Mouse (Mus musculus): ENCODE data around the gene Vsig10.
"Not testable (repeated sequence)": the region's sequence is repeated elsewhere in the genome, so short reads cannot be mapped to it uniquely, and the experiment has no call there.

Vsig10 gene

DNA sequence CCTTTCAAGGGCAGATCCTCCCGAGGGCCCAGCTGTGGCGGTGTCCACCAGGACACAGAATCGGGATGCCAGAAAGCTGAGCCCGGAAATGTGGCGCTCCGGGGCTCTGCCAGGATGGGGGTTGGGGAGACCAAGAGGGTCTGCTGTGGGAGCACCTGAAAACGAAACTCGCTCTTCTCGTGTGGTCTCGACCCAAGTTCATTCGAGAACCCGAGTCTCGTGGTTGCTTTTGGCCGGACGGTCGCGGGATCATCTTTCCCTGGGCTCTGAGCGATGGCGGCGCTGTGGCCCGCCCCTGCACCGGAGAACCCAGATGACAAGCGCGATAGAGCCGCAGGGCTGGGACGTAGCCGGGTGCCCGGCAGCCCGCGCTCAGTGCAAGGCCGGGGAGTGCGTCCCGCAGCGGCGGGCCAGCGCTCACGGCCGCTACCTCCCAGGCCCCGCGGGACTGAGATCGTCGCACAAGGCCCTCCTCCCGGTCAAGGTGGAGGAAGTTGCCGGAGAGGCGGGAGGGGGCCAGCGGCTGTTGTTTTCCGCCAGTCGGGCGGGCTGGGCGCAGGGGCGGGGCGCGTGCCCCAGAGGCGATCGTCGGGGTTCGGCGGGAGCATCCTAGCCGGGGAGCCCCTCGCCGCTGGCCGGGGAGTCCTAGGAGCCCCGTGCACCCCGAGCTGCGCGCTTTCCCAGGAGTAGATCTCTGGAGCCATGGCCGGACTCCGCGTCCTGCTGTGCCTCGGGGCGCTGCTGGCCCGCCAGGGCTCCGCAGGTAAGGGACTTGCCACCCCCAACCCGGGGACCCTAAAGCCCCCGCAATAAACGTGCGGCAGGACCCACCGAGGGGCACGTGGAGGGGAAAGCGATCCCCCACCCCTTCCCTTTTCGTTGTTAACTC, at the start of gene Vsig10:
Gene Vsig10 (plus strand): TSS at position 343 of the 889 bp plus-strand sequence.
- peak; percentile 74 to 75 for DNase-seq (ENCODE audit: low spot score in 2 of 2)

DNA sequence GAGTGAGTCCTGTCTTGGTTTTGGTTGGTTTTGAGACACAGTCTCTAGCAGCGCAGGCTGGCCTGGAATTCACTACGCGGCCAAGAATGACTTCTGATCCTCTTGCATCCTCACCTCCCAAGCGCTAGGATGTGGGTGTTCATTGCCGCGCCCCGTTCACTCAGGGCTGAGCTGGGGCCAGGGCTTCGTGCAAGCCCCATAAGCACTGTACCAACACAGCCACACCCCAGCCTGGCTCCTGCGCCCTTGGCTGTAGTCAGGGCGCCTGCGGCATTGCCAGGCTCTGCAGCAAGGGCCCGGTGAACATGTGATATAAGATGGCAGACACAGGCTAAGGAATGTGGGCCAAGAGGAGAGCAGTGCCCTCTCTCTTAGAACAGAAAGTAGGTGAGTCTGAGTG, 49.5 kb upstream of the Vsig10 start:
- DNase-seq (ENCODE audit: low spot score in 2 of 2): no peak

DNA sequence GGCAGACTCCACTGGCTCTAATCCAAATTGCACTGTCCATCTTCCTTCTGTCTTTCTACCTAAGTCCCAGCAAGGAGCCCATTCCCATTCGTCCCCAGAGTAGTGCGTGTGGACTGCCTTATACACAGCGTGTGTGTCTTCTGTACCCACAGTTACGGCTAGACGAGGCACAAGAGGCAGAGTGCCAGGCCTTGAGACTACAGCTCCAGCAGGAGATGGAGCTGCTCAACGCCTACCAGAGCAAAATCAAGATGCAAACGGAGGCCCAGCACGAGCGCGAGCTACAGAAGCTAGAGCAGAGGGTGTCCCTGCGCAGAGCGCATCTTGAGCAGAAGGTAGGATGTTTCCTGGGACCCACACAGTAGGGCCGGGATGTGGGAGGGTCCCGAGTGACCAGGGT, 46.9 kb upstream of the Vsig10 start:
- no peak for DNase-seq (ENCODE audit: low spot score in 2 of 2)

DNA sequence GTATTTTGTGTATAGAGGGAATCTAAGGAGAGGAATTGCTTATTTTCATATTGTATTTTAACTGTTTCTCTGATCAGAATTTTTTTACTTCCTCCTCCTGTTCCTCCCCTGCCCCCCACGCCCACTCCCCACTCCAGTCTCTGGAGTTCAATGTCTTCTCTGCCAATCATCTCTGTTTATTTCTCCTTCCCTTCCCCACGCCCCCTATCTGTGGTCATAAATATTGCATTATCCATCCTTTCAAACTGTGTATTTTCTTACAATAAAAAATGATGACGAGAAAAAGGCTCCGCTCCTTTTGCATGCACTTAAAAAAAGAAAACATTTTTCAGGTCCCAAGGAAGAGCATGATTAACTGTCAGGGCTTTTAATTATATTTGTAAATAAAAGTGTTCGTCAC, 44.1 kb upstream of the Vsig10 start:
- no peak for DNase-seq (ENCODE audit: low spot score in 2 of 2)

DNA sequence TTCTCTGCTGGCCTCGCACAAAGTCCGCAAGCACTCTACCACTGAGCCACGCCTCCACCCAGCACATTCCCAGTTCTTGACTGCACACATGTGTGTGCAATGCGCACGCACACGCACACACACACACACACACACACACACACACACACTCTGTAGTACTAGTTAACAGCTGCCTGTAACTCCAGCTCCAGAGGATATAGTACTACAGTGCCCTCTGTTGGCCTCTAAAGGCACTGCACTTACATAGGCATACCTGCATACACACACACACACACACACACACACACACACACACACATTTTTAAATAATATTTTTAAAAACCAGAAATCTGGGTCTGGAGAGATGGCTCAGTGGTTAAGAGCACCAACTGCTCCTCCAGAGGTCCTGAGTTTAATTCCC, 41.1 kb upstream of the Vsig10 start:
- no peak for DNase-seq (ENCODE audit: low spot score in 2 of 2)

DNA sequence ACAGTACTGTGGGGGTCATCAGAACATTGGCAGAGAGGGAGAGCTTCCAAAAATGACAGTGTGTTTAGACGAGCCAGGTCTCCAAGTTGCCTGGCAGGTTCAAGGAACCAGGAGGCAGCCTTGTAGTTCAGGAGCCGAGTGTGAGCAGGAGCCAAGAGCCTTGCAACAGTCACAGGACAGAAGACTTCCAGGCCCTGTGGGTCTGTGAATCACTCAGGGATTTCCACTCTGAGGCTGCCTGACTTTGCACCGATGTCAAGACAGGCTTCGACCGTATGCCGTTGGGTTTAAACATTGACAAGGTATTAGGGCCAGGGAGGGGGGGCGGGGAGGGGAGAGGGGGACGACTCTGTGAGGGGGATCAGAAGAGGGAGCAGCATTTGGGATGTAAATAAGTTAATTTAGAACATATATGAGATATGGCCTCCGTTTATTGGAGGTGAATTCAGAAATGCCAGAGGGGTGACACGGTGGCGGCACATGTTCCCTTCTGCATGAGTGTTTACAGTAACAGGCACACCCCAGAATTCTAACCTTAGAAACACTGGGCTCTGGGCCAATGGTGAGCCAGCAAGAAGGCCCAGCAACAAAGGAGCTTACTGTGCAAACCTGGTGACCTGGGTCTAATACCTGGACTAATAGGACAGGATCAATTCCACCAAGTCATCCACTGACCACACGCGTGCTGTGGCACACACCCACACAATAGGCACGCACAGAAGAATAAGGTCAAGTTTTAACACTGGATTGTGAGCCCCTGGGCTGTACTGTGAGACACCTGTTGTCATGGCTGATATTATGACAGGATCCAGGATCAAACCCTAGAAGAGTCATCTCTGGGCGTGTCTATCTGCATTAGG, 39.8 kb upstream of the Vsig10 start:
- DNase-seq (ENCODE audit: low spot score in 2 of 2): peak; percentile 73 to 84

DNA sequence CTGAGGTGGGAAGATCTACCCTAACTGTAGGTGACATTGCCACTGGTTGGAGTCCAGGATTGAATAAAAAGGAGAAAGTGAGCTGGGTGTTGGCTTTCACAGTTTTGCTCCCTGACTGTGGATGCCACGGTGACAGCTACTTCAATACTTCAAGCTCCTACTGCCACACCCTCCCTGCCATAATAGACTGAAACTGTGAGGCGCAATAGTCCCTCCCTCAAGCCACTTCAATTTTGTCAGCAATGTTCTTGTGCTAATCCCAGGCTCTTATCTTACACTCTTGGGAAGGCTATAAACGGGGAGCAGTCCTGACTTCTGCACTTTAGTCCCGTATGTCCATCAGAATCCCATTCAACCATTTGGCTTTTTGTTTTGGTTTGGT, 39.2 kb upstream of the Vsig10 start:
- no peak for DNase-seq (ENCODE audit: low spot score in 2 of 2)

DNA sequence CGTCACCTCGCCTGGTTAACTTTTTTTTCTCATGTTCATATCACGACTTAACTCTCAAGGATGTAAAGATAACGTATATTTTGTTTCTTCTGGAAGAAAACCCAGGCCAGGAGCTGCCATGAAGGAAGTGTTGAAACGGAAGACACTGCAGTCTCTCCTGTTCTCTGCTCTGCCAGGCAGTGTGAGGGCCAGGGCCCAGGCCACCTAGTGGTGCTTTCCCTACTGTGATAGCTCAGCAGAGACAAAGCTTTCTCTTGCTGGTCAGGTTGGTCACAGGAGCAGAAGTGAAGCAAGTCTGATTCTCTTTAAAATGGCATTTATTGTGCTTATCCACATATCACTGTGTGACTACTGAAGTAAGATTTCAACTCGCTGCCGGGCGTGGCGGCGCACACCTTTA, 37.3 kb upstream of the Vsig10 start:
- no peak for DNase-seq (ENCODE audit: low spot score in 2 of 2)

DNA sequence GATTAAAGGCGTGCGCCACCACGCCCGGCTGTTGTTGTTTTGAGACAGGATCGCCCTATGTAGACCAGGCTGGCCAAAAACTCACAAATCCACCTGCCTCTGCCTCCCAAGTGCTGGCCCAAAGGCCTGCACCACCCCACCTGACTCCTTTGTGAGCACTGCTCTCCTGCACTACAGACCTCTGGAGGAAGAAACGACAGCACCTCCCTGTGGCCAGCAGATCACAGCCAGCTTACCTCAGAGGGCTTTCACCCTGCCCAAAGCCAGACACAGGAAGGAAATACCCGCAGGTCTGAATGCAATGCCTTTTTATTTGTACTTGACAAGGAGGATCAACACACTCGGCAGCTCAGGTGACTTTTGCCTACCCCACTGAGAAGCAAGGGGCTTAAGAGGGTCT, 36.5 kb upstream of the Vsig10 start:
- DNase-seq (ENCODE audit: low spot score in 2 of 2): no peak

DNA sequence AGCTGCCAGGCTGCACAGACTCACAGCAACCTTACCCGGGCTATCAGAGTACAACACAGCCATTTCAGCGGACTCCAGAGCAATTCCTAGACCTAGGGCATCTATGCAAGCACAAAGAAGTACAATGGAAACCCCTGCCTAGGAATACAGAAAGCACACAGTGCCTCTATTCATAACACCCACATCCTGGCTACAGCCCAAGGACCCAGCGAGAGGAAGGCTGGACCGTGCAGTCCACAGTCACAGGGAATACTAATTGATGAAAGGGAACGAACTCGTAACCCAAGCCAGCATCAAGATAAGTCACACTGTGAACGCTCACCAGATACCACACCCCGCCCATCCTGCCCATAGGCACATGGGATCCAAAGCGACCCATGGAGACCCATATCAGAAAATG, 34.9 kb upstream of the Vsig10 start:
- no peak for DNase-seq (ENCODE audit: low spot score in 2 of 2)

DNA sequence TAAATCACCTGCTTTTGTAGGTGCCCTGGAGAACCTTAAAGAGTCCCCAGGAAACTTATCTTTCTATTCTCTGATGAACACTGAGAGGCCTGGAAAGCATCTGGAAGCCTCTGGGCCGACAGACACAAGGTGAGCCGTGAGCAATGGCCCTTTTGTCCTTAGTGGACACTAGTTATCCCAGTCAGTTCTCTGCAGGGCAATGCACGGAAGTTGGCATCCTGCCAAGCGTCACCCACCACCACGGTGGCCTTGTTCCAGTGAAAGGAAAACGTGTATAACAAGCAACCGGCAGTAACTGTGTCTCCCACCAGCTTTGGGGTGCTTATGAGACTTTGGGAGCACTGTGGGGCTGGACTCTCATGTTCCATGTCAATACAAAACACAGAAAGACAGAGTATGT, 34.2 kb upstream of the Vsig10 start:
- DNase-seq (ENCODE audit: low spot score in 2 of 2): no peak

DNA sequence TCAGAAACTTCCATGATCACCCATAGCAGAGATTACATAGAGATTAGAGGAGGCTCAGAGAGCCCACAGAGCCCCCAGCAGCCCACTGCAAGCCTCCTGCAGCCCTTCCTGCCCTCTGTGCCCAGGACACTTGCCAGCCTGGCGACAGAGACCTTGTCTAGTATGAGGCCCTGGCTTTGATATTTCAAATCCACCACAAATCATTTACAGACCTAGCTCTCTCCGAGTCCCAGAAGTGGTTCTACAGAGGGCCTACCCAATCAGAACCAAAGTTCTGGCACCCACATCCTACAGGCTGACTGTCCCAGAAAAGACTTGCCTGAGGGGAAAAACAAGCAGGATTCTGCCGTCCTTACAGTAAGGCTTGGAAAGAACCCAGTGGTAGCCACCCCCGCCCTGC, 33.6 kb upstream of the Vsig10 start:
- no peak for DNase-seq (ENCODE audit: low spot score in 2 of 2)

DNA sequence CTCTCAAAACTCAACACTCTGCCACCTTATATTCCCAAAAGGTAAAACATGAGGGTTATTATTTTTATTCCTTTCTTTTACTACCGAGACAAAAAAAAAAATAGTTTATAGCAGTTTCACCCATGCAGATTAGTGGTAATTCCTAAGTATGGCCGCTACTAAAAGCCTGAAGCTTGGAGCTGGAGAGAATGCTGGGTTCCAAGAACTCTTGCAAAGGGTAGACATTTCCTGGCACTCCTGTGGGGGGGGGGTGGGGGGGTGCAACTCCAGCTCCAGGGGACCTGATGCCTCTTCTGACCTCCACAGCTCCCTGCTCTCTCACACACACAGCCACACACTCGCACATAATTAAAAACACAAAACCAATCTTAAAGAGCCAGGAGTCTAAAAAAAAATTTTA, 32.6 kb upstream of the Vsig10 start:
- DNase-seq (ENCODE audit: low spot score in 2 of 2): no peak

DNA sequence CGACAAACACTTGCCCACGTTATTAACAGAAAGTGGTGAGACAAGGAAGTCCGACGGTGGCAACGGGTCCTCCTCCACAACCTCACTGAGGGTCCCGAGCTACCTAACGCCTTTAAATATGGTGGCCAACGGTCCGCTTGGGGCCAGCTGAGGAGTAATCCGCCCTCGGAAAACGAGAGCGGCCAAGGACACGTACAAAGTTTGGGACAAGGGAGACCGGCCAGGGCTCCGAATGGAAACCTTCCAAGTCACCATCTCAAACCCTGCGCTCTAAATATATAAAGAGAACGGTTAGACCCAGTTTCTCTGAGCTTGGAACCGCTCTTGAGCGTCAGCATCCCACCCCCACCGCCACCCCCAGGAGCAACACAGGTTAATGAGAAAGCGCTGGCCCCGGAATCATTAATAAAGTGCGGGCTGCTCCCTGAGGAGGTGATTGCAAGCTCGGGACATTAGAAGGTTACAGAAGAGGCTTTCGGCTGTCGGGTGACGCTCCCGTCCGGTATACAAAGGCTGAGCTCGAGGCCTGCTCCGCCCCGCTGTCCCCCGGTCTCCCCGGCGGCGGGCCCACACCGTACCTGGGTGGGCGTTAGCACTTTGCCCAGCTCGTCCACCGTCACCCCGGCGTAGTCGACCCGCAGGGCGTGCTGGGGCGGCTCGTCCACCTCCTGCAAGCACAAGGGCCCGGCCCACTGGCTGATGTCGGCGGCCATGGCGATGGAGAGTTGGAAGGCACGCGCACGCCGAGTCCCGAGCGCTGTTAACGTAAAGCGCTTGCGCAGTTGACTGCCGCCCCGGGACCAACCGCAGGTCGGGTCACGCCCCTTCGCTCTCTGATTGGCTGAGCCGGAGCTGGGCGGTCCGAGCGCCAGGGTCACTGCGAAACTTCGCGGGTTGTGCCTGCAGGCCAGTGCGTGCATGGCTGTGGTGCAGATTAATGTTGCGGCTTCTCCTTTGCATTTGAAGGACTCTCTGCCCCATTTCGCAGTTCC, 31.8 kb upstream of the Vsig10 start, which contains the start of gene Pebp1:
Gene Pebp1 (minus strand): TSS at position 795 of the 992 bp plus-strand sequence.
- peak; percentile 93 to 97 for DNase-seq (ENCODE audit: low spot score in 2 of 2)

DNA sequence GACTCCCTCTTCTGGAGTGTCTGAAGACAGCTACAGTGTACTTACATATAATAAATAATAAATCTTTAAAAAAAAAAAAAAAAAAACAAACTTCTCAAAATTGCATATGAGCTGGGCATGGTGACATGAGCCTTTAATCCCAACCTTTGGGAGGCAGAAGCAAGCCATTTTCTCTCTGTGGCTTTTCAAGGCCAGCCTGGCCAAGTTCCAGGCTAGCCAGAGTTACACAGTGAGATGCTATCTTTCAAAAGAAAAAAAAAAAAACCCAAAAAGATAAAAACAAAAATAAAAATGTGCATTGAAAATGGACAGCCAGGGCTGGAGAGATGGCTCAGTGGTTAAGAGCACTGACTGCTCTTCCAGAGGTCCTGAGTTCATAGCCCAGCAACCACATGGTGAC, 29.2 kb upstream of the Vsig10 start:
- no peak for DNase-seq (ENCODE audit: low spot score in 2 of 2)

DNA sequence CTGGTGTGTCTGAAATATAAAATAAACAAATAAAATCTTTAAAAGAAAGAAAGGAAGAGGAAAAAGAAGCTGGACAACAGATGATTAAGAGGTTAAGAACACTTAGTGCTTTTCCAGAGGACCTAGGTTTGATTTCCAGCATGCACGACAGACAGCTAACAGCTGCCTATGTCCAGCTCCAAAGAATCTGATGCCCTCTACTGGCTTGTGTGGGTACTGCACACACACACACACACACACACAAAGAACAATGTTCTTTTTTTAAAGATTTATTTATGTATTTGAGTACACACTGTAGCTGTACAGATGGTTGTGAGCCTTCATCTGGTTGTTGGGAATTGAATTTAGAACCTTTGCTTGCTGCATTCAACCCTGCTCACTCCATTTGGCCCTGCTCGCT, 28.8 kb upstream of the Vsig10 start:
- no peak for DNase-seq (ENCODE audit: low spot score in 2 of 2)

DNA sequence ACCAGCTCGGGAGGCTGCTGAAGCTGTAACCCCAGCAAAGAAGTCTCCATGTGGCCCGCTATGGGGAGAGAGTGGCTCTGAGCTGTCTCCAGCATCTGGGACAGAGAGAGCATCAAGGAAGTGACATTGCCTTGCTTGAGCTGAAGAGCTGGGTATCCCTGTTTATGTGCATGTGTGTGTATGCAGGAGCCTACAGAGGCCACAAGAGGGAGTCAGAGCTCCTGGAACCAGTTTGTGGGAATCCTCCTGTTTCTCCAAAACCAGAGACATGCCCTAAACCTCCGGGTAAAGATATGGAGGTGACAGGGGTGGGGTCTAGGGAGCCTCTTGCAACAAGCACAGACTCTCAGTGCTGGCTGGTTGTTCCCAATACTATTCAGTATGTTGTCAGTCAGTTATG, 27.6 kb upstream of the Vsig10 start:
- DNase-seq (ENCODE audit: low spot score in 2 of 2): no peak

DNA sequence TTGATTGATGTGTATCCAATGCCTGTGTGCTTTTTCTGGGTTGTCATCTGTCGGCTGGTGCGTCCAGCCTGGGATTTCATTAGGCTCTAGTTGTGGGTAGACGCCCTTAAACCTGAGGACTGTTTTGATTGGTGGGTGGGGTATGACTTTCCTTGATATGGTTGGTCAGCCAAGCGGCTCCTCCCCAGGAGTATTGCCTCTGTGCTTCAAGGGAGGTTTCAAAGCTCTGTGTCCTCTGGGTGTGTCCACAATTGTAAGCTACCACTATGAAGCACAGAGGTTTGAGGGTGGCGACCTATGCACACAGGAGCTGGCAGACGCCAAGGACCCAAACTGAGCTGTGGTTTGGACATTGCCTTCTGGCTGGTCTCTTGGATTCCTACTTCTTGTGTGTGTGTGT, 26.3 kb upstream of the Vsig10 start:
- no peak for DNase-seq (ENCODE audit: low spot score in 2 of 2)

DNA sequence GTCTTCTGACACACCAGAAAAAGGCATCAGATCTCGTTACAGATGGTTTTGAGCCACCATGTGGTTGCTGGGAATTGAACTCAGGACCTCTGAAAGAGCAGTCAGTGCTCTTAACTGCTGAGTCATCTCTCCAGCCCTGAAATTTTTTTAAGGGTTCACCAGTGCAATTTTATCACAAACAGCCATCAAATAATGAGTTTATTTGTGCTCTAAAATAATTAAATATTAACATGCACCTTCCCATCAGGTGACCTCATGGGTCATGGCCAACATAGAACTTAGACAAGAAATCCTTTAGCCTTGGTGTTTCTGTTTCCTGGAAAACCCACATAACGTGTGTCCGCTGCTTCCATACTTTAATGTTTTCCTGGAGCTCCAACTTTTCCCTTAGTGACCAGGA, 25.1 kb upstream of the Vsig10 start:
- not testable (repeated sequence) for DNase-seq (ENCODE audit: low spot score in 2 of 2)

DNA sequence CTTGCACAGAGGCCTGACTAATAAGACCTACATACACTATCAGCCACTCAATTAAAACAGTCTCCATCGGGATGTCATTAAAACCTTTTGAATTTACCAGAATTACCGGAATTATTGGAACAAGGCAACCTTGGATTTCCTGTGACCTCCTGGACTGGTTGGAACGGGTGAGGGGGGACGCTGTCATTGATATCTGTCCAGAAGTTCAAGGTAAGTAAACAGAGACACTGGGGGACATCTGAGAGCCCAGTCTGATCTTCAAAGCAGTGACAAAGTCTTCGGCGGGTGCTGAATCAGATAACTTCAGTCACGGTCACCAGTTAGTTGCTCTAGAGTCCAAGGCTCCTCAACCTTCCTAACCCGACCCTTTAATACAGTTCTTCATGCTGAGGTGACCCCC, 23.9 kb upstream of the Vsig10 start:
- no peak for DNase-seq (ENCODE audit: low spot score in 2 of 2)

DNA sequence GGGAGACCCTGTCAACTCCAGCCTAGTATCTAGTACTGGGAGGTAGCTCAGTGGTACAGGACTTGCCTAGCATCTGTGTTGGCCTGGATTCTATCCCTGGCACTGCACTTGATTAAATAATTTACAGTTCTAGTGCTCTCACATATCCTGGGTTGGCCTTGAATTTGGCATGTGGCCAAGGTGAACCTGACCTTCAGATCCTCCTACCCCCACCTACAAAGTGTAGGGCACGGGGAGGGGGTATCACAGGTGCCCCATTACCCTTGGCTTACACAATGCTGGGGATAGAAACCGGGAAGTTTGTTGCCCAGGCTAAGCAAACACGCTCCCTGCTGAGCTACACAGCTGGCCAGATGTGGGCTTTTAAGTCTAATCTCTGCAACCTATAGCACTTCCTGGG, 16.0 kb upstream of the Vsig10 start:
- no peak for DNase-seq (ENCODE audit: low spot score in 2 of 2)

All from urinary bladder, postnatal 36 days (tissue).